Mouse (Mus musculus) myocyte (in vitro differentiated cells): ENCODE results near the gene Aanat. TPM values are rescaled to one million over a fixed set of nuclear protein-coding genes. Genes with fewer than 3 reads are reported as not detected.

Source experiments
- H3K27me3 ChIP-seq: one replicate; pipeline ENCODE4 v1.6.1; 2011; ENCODE audit not compliant: control insufficient read depth, insufficient read depth, insufficient read length
- H3K36me3 ChIP-seq: one replicate; pipeline ENCODE4 v1.6.1; 2011; ENCODE audit not compliant: control insufficient read depth, insufficient read depth
- H3K4me2 ChIP-seq: one replicate; pipeline ENCODE4 v1.6.1; 2011; ENCODE audit warnings: low read depth, control low read depth
- H3K4me3 ChIP-seq: one replicate; pipeline ENCODE4 v1.5.1; 2011; ENCODE audit warnings: mild to moderate bottlenecking, control low read depth, moderate library complexity
- H3K79me2 ChIP-seq: one replicate; pipeline ENCODE4 v1.6.1; 2011; ENCODE audit not compliant: control insufficient read depth, insufficient read depth
- H3ac ChIP-seq: one replicate; pipeline ENCODE4 v1.6.1; 2011; ENCODE audit not compliant: control insufficient read depth, insufficient read length
- CEBPB ChIP-seq: IDR thresholded peaks from 2 replicates; pipeline ENCODE4 v1.6.1; 2011; ENCODE audit warnings: mild to moderate bottlenecking, moderate library complexity; ENCODE audit not compliant: poor library complexity, insufficient read depth, severe bottlenecking
- E2F4 ChIP-seq: IDR thresholded peaks from one replicate; pipeline ENCODE4 v1.6.1; 2011; ENCODE audit warnings: mild to moderate bottlenecking, control low read depth, moderate library complexity; ENCODE audit not compliant: insufficient read depth
- MAX ChIP-seq: IDR thresholded peaks from one replicate; pipeline ENCODE4 v1.6.1; 2011; ENCODE audit warnings: low read depth, mild to moderate bottlenecking, control low read depth
- MYOD1 ChIP-seq, 3 experiments: IDR thresholded peaks; one replicate each; pipeline ENCODE4 v1.6.1; 2011; ENCODE audit warnings: control low read depth in 2 of 3, low read depth in 2 of 3, mild to moderate bottlenecking in 2 of 3, moderate library complexity in 1 of 3; ENCODE audit not compliant: insufficient read length in 2 of 3, control insufficient read depth in 1 of 3
- MYOG ChIP-seq, 3 experiments: IDR thresholded peaks; one replicate each; pipeline ENCODE4 v1.6.1; 2011; ENCODE audit warnings: control low read depth in 2 of 3, low read depth in 2 of 3, mild to moderate bottlenecking in 2 of 3; ENCODE audit not compliant: insufficient read length in 2 of 3, control insufficient read depth in 1 of 3, insufficient read depth in 1 of 3
- POLR2A ChIP-seq: IDR thresholded peaks from one replicate; pipeline ENCODE4 v1.6.1; 2011; ENCODE audit warnings: low read depth, mild to moderate bottlenecking, control low read depth, moderate library complexity; ENCODE audit not compliant: insufficient read length
- POLR2AphosphoS2 ChIP-seq: IDR thresholded peaks from one replicate; pipeline ENCODE4 v1.6.1; 2011; ENCODE audit warnings: low read depth, control low read depth; ENCODE audit not compliant: insufficient read length
- REST ChIP-seq: IDR thresholded peaks from one replicate; pipeline ENCODE4 v1.6.1; 2011; ENCODE audit warnings: mild to moderate bottlenecking, control low read depth, moderate library complexity; ENCODE audit not compliant: insufficient read depth, insufficient read length
- SRF ChIP-seq: IDR thresholded peaks from one replicate; pipeline ENCODE4 v1.6.1; 2011; ENCODE audit warnings: low read depth; ENCODE audit not compliant: control insufficient read depth, insufficient read length
- TCF12 ChIP-seq: IDR thresholded peaks from one replicate; pipeline ENCODE4 v1.6.1; 2011; ENCODE audit warnings: mild to moderate bottlenecking, control low read depth; ENCODE audit not compliant: poor library complexity, insufficient read depth, severe bottlenecking
- TCF3 ChIP-seq: IDR thresholded peaks from one replicate; pipeline ENCODE4 v1.6.1; 2011; ENCODE audit warnings: low read depth, control low read depth; ENCODE audit not compliant: insufficient read length
- USF1 ChIP-seq: IDR thresholded peaks from one replicate; pipeline ENCODE4 v1.6.1; 2011; ENCODE audit warnings: low read depth, mild to moderate bottlenecking, control low read depth, moderate library complexity
- polyA plus RNA-seq: library from polyadenylated mRNA; unstranded; fragments of >200 nt; fragmentation: generic; extraction: Trizol; gene quantifications from one replicate; pipeline ENCODE4 v1.2.1, GENCODE M21; 2012; ENCODE audit warnings: missing spikeins

Aanat gene
- polyA plus RNA-seq, 1 experiment = not detected

DNA sequence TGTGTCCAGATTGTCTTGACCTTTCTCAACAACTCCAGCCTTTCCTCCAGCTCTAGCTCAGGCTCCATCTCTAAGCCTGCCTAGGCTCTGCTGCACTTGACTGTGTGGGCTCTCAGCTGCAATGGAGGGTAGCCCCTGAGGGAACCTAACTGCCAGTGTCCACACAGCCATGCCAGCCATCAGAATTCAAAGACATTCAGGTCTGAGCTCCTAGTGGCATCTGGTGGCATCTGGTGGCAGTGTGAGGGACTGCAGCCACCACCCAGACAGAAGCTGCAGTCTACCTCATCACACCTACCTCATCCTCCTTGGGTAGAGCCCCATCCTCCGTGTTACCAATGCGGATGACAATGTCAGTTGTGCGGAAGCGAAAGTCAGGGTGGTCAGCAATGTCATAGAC lies 43.1 kb upstream of the Aanat start:
- no peaks in the 10 kb centered on the region for H3K27me3 ChIP-seq
- no peak overlapping the region for H3ac ChIP-seq
- H3K4me3 ChIP-seq = no peak overlapping the region
- TF ChIP-seq E2F4 (no peak), TCF12 (no peak), TCF3 (no peak), MYOG (IDR thresholded peaks at IDR 0.05; ENCODE audit: control insufficient read depth in 1 of 3, insufficient read depth in 1 of 3, insufficient read length in 2 of 3, low read depth in 2 of 3) (no peak), POLR2AphosphoS2 (no peak), REST (no peak), MYOD1 (IDR thresholded peaks at IDR 0.05; ENCODE audit: control insufficient read depth in 1 of 3, insufficient read length in 2 of 3, low read depth in 2 of 3) (no peak), POLR2A (no peak), SRF (no peak), USF1 (no peak), MAX (no peak), CEBPB (no peak)
- peaks cover 14% of the 10 kb centered on the region for H3K36me3 ChIP-seq
- no peak overlapping the region for H3K4me2 ChIP-seq
- H3K79me2 ChIP-seq = no peaks in the 10 kb centered on the region

GRCm38 (mm10) chr11:116547296-116548060 lies 38.8 kb upstream of the Aanat start:
- TF ChIP-seq REST (no peak), TCF3 (no peak), TCF12 (no peak), USF1 (no peak)
- peaks cover 9% of the 10 kb centered on the region for H3K36me3 ChIP-seq
- H3ac ChIP-seq = no peak overlapping the region
- H3K27me3 ChIP-seq = no peaks in the 10 kb centered on the region
- H3K4me2 ChIP-seq = no peak overlapping the region
- H3K4me3 ChIP-seq = no peak overlapping the region
- peaks cover 11% of the 10 kb centered on the region for H3K79me2 ChIP-seq

GRCm38 (mm10) chr11:116548780-116549179 lies 37.5 kb upstream of the Aanat start:
- peaks cover 11% of the 10 kb centered on the region for H3K79me2 ChIP-seq
- TF ChIP-seq USF1 = no peak
- no peak for TF ChIP-seq POLR2A
- TF ChIP-seq REST = no peak
- TF ChIP-seq TCF3 = no peak
- TF ChIP-seq CEBPB = no peak
- TF ChIP-seq MYOD1 (IDR thresholded peaks at IDR 0.05; ENCODE audit: control insufficient read depth in 1 of 3, insufficient read length in 2 of 3, low read depth in 2 of 3) = no peak
- no peak overlapping the region for H3K4me3 ChIP-seq
- H3K36me3 ChIP-seq = no peaks in the 10 kb centered on the region
- no peak overlapping the region for H3ac ChIP-seq
- H3K4me2 ChIP-seq = no peak overlapping the region
- H3K27me3 ChIP-seq = no peaks in the 10 kb centered on the region

DNA sequence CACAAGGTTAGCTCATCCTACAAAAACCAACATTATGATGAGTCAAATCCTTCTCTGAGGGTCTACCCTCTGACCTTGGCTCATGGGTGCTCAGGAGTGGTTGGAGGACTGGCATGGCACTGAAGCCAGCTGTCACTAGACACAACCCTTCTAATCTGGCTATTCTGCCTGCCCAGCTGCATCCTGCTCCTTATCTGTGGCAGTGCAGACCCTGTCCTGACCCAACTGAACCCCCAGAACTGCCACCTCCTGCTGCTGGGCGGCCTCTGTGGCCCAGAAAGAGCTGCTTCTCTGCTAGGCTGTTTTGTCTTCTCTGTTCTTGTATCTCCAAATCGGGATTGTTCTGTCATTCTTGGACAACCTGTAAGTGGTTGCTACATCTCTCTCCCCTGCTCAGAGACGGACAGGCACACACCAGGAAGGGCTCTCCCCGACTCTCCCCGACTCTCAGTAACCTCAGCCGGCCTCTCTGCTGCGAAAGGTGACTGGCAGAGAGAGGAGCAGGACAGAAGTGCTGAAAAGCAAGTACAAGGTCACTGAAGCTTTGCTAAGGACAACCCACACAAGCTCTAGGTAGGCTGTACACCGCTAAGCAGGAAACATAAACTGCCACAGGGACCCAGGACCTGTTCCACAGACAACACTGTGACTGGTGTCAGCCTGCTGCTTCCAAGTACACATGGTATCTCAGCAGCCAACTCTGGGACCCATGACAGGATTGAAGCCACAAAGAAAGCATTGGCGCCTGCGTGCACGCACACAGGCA lies 36.8 kb upstream of the Aanat start:
- H3K4me2 ChIP-seq = no peak overlapping the region
- no peak overlapping the region for H3ac ChIP-seq
- peaks cover 11% of the 10 kb centered on the region for H3K79me2 ChIP-seq
- H3K27me3 ChIP-seq = no peaks in the 10 kb centered on the region
- TF ChIP-seq TCF12 (no peak), E2F4 (no peak), MAX (no peak), SRF (no peak), TCF3 (no peak), POLR2AphosphoS2 (no peak), MYOG (IDR thresholded peaks at IDR 0.05; ENCODE audit: control insufficient read depth in 1 of 3, insufficient read depth in 1 of 3, insufficient read length in 2 of 3, low read depth in 2 of 3) (no peak), POLR2A (no peak), USF1 (no peak), REST (no peak), CEBPB (no peak), MYOD1 (IDR thresholded peaks at IDR 0.05; ENCODE audit: control insufficient read depth in 1 of 3, insufficient read length in 2 of 3, low read depth in 2 of 3) (no peak)
- H3K4me3 ChIP-seq = no peak overlapping the region
- no peaks in the 10 kb centered on the region for H3K36me3 ChIP-seq

GRCm38 (mm10) chr11:116550748-116551147 lies 35.5 kb upstream of the Aanat start:
- Histone ChIP-seq H3K4me3 (no peak overlapping the region), H3K4me2 (no peak overlapping the region), H3K27me3 (no peaks in the 10 kb centered on the region), H3K36me3 (no peaks in the 10 kb centered on the region), H3ac (no peak overlapping the region), H3K79me2 (peaks cover 20% of the 10 kb centered on the region)
- no peak for TF ChIP-seq POLR2AphosphoS2
- TF ChIP-seq TCF3 = no peak
- TF ChIP-seq TCF12 = no peak
- no peak for TF ChIP-seq MYOD1 (IDR thresholded peaks at IDR 0.05; ENCODE audit: control insufficient read depth in 1 of 3, insufficient read length in 2 of 3, low read depth in 2 of 3)
- TF ChIP-seq REST = no peak
- TF ChIP-seq POLR2A = no peak
- no peak for TF ChIP-seq CEBPB
- no peak for TF ChIP-seq SRF
- TF ChIP-seq USF1 = no peak
- TF ChIP-seq E2F4 = no peak
- no peak for TF ChIP-seq MAX
